Mouse (Mus musculus) thymus, adult 2 months (tissue): ENCODE measurements around the gene Rnasek. TPM values are rescaled to one million over a fixed set of nuclear protein-coding genes. Genes with fewer than 3 reads are reported as not detected.

Source experiments
- DNase-seq: peaks from one replicate; pipeline ENCODE4 v3.0.0; 2021
- H3K27ac ChIP-seq: fragments of 200-500 bp; 2 replicates; pipeline ENCODE4 v1.5.1; 2012; ENCODE audit warnings: low read length, control low read depth; ENCODE audit not compliant: control insufficient read depth, insufficient read depth
- H3K27me3 ChIP-seq: fragments of 200-500 bp; 2 replicates; pipeline ENCODE4 v1.6.1; 2012; ENCODE audit warnings: mild to moderate bottlenecking, low read length, moderate library complexity, mixed read lengths; ENCODE audit not compliant: control insufficient read depth, insufficient read depth
- H3K36me3 ChIP-seq: fragments of 200-500 bp; 2 replicates; pipeline ENCODE4 v1.6.1; 2012; ENCODE audit warnings: mild to moderate bottlenecking, low read length, moderate library complexity; ENCODE audit not compliant: control insufficient read depth, insufficient read depth
- H3K4me1 ChIP-seq: fragments of 200-500 bp; replicated peaks from 2 replicates; pipeline ENCODE4 v1.6.1; 2012; ENCODE audit warnings: low read length; ENCODE audit not compliant: control insufficient read depth, insufficient read depth
- H3K4me3 ChIP-seq: fragments of 200-500 bp; 2 replicates; pipeline ENCODE4 v1.5.1; 2012; ENCODE audit warnings: mild to moderate bottlenecking, low read length, control low read depth, moderate library complexity; ENCODE audit not compliant: control insufficient read depth, insufficient read depth
- CTCF ChIP-seq: fragments of 200-500 bp; IDR thresholded peaks from 2 replicates; pipeline ENCODE4 v1.5.1; 2012; ENCODE audit warnings: mild to moderate bottlenecking, control low read depth, low read length, moderate library complexity, borderline replicate concordance; ENCODE audit not compliant: control insufficient read depth, poor library complexity, insufficient read depth; ENCODE audit errors: extremely low read depth
- POLR2A ChIP-seq: fragments of 200-500 bp; IDR thresholded peaks from 2 replicates; pipeline ENCODE4 v1.6.1; 2012; ENCODE audit warnings: mild to moderate bottlenecking, low read length, control low read depth, moderate library complexity; ENCODE audit not compliant: control insufficient read depth, poor library complexity, insufficient read depth; ENCODE audit errors: extremely low read depth
- WGBS: fragments of 180-500 bp; shearing (Covaris S2); methylation state at CpG from one replicate; pipeline ENCODE4 v1.1.7; 2018; 5-methylcytosine and 5-hydroxymethylcytosine counted together
- polyA plus RNA-seq: library from polyadenylated mRNA; depleted of rRNA; stranded (reverse); fragments of >200 nt; gene quantifications from 2 replicates; pipeline ENCODE4 v1.2.3, GENCODE M21; 2012

Gene Rnasek
- polyA plus RNA-seq, 1 experiment, result 186 TPM

GRCm38 (mm10) chr11:70213736-70214135 is 25.9 kb downstream of the Rnasek start:
- WGBS, result 6% methylated on average over 26 of the region's 26 CpGs
- no peak for DNase-seq
- peaks cover 12% of the 10 kb centered on the region for H3K27me3 ChIP-seq
- no peaks in the 10 kb centered on the region for H3K36me3 ChIP-seq
- no peak overlapping the region for H3K4me3 ChIP-seq
- no peak for TF ChIP-seq POLR2A
- no peak overlapping the region for H3K27ac ChIP-seq
- H3K4me1 ChIP-seq, result no peaks in the 10 kb centered on the region

GRCm38 (mm10) chr11:70212896-70213295 is 26.7 kb downstream of the Rnasek start:
- no peak overlapping the region for H3K27ac ChIP-seq
- peak; percentile 54 for DNase-seq
- H3K27me3 ChIP-seq, result peaks cover 12% of the 10 kb centered on the region
- WGBS, result 9% methylated on average over 9 of the region's 9 CpGs
- H3K36me3 ChIP-seq, result no peaks in the 10 kb centered on the region
- TF ChIP-seq POLR2A, result no peak
- no peak for TF ChIP-seq CTCF
- no peaks in the 10 kb centered on the region for H3K4me1 ChIP-seq
- no peak overlapping the region for H3K4me3 ChIP-seq

GRCm38 (mm10) chr11:70212423-70212822 is 27.2 kb downstream of the Rnasek start, which contains the start of gene Slc16a11:
Gene Slc16a11, plus strand, starts transcription at chr11:70212752.
- DNase-seq, result no peak
- H3K4me3 ChIP-seq, result no peak within 1 kb of the TSS
- 85% methylated on average over 6 of the region's 6 CpGs for WGBS

GRCm38 (mm10) chr11:70211972-70212371 is 27.7 kb downstream of the Rnasek start:
- 95% methylated on average over 6 of the region's 6 CpGs for WGBS
- Histone ChIP-seq H3K27ac (no peak overlapping the region), H3K27me3 (peaks cover 12% of the 10 kb centered on the region), H3K36me3 (no peaks in the 10 kb centered on the region), H3K4me1 (no peaks in the 10 kb centered on the region), H3K4me3 (no peak overlapping the region)
- TF ChIP-seq CTCF (no peak), POLR2A (no peak)
- no peak for DNase-seq

More at GRCm38 (mm10) chr11:70212423-70212822, 27.2 kb downstream of the Rnasek start, which contains the start of gene Slc16a11:
- no peak within 1 kb of the TSS for H3K27ac ChIP-seq
- no peak for TF ChIP-seq CTCF
- no peak for TF ChIP-seq POLR2A
- H3K27me3 ChIP-seq, result peaks cover 12% of the 10 kb centered on the region
- no peaks in the 10 kb centered on the region for H3K4me1 ChIP-seq
- no peaks in the 10 kb centered on the region for H3K36me3 ChIP-seq

- Histone ChIP-seq H3K36me3 (no peaks in the 10 kb centered on the region), H3K4me1 (no peaks in the 10 kb centered on the region), H3K27ac (no peak overlapping the region), H3K4me3 (no peak overlapping the region), H3K27me3 (peaks cover 11% of the 10 kb centered on the region)
- no peak for DNase-seq
- WGBS, result 96% methylated on average over 2 of the region's 2 CpGs
- TF ChIP-seq POLR2A, result no peak
- TF ChIP-seq CTCF, result no peak
Measured at GRCm38 (mm10) chr11:70210681-70211080, 29.0 kb downstream of the Rnasek start.

GRCm38 (mm10) chr11:70208778-70209388 is 30.8 kb downstream of the Rnasek start:
- 89% methylated on average over 5 of the region's 5 CpGs for WGBS
- Histone ChIP-seq H3K27ac (no peak overlapping the region), H3K36me3 (no peaks in the 10 kb centered on the region), H3K4me3 (no peak overlapping the region), H3K27me3 (peaks cover 3% of the 10 kb centered on the region), H3K4me1 (no peaks in the 10 kb centered on the region)
- TF ChIP-seq CTCF, result no peak
- DNase-seq, result no peak

GRCm38 (mm10) chr11:70207283-70207682 is 32.4 kb downstream of the Rnasek start:
- no peak overlapping the region for H3K27ac ChIP-seq
- H3K4me3 ChIP-seq, result no peak overlapping the region
- DNase-seq, result no peak
- WGBS, result 94% methylated on average over 7 of the region's 7 CpGs
- H3K27me3 ChIP-seq, result no peaks in the 10 kb centered on the region
- TF ChIP-seq POLR2A (no peak), CTCF (no peak)
- H3K4me1 ChIP-seq, result no peaks in the 10 kb centered on the region
- no peaks in the 10 kb centered on the region for H3K36me3 ChIP-seq
